Mouse (Mus musculus) heart, postnatal 0 days (tissue): Measurements from ENCODE around the gene Ell. TPM values are rescaled to one million over a fixed set of nuclear protein-coding genes. Genes with fewer than 3 reads are reported as not detected.

ENCODE experiments used
- ATAC-seq: fragments of 200-750 bp; cut with Nextera tagmentation; 2 replicates; pipeline ENCODE4 v1.8.0; 2017; ENCODE audit warnings: low read depth, moderate number of reproducible peaks, moderate library complexity; ENCODE audit not compliant: insufficient read depth
- DNase-seq: peaks from one replicate; pipeline ENCODE4 v3.0.0-alpha.2; 2016; ENCODE audit warnings: low spot score
- H3K27ac ChIP-seq: fragments of 300-500 bp; sonication (generic); 2 replicates; pipeline ENCODE4 v1.5.1; 2014; ENCODE audit warnings: low read depth, mild to moderate bottlenecking
- H3K27me3 ChIP-seq: fragments of 300-500 bp; sonication (generic); 2 replicates; pipeline ENCODE4 v1.6.1; 2014; ENCODE audit warnings: low read length, mixed read lengths; ENCODE audit not compliant: control insufficient read depth, insufficient read depth
- H3K36me3 ChIP-seq: fragments of 300-500 bp; sonication (generic); replicated peaks from 2 replicates; pipeline ENCODE4 v1.6.1; 2014; ENCODE audit warnings: low read length, mixed read lengths; ENCODE audit not compliant: control insufficient read depth, insufficient read depth
- H3K4me1 ChIP-seq: fragments of 300-500 bp; sonication (generic); 2 replicates; pipeline ENCODE4 v1.6.1; 2014; ENCODE audit warnings: antibody characterized with exemption; ENCODE audit not compliant: control insufficient read depth, insufficient read depth
- H3K4me2 ChIP-seq: fragments of 300-500 bp; sonication (generic); 2 replicates; pipeline ENCODE4 v1.6.1; 2014; ENCODE audit warnings: low read depth, mild to moderate bottlenecking, low read length, moderate library complexity
- H3K4me3 ChIP-seq: fragments of 300-500 bp; sonication (generic); 2 replicates; pipeline ENCODE4 v1.5.1; 2014; ENCODE audit warnings: low read depth, low read length
- H3K9ac ChIP-seq: fragments of 300-500 bp; sonication (generic); replicated peaks from 2 replicates; pipeline ENCODE4 v1.6.1; 2014; ENCODE audit warnings: low read depth, low read length, mixed read lengths
- H3K9me3 ChIP-seq: fragments of 300-500 bp; sonication (generic); replicated peaks from 2 replicates; pipeline ENCODE4 v1.6.1; 2016; ENCODE audit warnings: low read length; ENCODE audit not compliant: control insufficient read depth
- CTCF ChIP-seq: IDR thresholded peaks from 2 replicates; pipeline ENCODE4 v1.5.1; 2016; ENCODE audit warnings: antibody characterized with exemption, control low read depth, low read depth
- EP300 ChIP-seq: IDR thresholded peaks from 2 replicates; pipeline ENCODE4 v1.6.1; 2016; ENCODE audit warnings: antibody characterized with exemption, low read depth
- WGBS: fragments of 180-500 bp; shearing (Covaris S2); extraction: QIAGEN DNeasy Blood & Tissue Kit; methylation state at CpG from one replicate; pipeline ENCODE4 v1.1.7; 2014; 5-methylcytosine and 5-hydroxymethylcytosine counted together
- polyA plus RNA-seq: library from polyadenylated mRNA; unstranded; fragments of >200 nt; fragmentation: Nextera tagmentation; extraction: Ambion mirVana; gene quantifications from 2 replicates; pipeline ENCODE4 v1.2.1, GENCODE M21; 2015
- total RNA-seq: library from RNA; depleted of rRNA; stranded (reverse); fragments of >200 nt; gene quantifications from 2 replicates; pipeline ENCODE4 v1.2.3, GENCODE M21; 2014; ENCODE audit warnings: low replicate concordance

The Ell gene
- total and polyA plus RNA-seq, 2 experiments from 2014 or later = 7.3 to 9.1 TPM

DNA sequence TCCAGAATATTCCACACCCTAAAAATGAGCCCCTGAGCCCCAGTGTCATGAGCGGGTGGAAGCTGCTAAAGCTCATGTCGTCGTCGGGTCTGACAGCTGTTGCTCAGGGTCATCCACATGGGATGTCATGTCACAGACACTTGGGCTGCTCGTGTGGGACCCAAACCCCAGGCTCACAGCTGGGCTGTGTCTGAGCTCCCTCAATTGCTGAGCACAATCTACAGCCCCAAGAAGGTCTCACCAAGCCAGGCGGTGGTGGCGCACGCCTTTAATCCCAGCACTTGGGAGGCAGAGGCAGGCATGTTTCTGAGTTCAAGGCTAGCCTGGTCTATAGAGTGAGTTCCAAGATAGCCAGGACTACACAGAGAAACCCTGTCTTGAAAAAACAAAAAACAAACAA, 76.0 kb downstream of the Ell start:
- Histone ChIP-seq H3K27ac (no peak overlapping the region), H3K36me3 (no peaks in the 10 kb centered on the region), H3K4me3 (no peak overlapping the region), H3K27me3 (no peaks in the 10 kb centered on the region), H3K4me2 (no peak overlapping the region), H3K9me3 (no peaks in the 10 kb centered on the region), H3K9ac (no peak overlapping the region), H3K4me1 (no peaks in the 10 kb centered on the region)
- DNase-seq (no peak), ATAC-seq (no peak)
- no peak for TF ChIP-seq CTCF
- no peak for TF ChIP-seq EP300
- whole genome bisulfite sequencing = 84% methylated on average over 8 of the region's 8 CpGs

DNA sequence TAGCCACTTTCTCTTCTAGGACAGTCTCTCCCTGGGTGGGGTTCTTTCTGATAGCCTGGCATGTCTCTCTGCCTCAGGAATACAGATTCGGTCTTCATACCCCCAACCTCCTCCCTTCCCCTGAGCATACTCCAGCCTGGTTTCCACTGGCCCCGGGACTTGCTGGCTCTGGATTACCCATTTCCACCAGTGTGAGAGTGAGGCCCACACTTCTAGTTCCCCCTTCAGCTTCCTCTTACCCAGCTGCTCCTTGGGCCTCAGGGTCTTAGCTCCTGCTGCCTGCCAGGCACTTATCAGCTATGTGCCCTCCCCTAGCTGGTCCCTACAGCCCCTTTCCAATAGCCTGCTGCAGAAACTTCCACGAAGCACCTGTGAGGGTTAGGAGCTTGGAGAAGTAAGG, 76.6 kb downstream of the Ell start, which contains the start of gene Lrrc25:
Gene Lrrc25, plus strand, starts transcription at position 262 of the 400 bp plus-strand sequence.
- 73% methylated on average over 3 of the region's 3 CpGs for WGBS
- TF ChIP-seq EP300 = no peak
- no peak for TF ChIP-seq CTCF
- DNase-seq (no peak), ATAC-seq (no peak)
- Histone ChIP-seq H3K9me3 (no peaks in the 10 kb centered on the region), H3K4me1 (no peaks in the 10 kb centered on the region), H3K4me3 (no peak within 1 kb of the TSS), H3K27me3 (no peaks in the 10 kb centered on the region), H3K4me2 (no peak within 1 kb of the TSS), H3K27ac (no peak within 1 kb of the TSS), H3K36me3 (no peaks in the 10 kb centered on the region), H3K9ac (no peak within 1 kb of the TSS)

- Histone ChIP-seq H3K36me3 (no peaks in the 10 kb centered on the region), H3K27ac (no peak overlapping the region), H3K4me1 (no peaks in the 10 kb centered on the region), H3K4me2 (no peak overlapping the region), H3K27me3 (0 out of 2 replicates have a peak, but pooled peaks cover 3% of the 10 kb centered on the region), H3K9ac (no peak overlapping the region), H3K9me3 (no peaks in the 10 kb centered on the region), H3K4me3 (no peak overlapping the region)
- no peak for ATAC-seq
- no peak for DNase-seq
- TF ChIP-seq EP300 (no peak), CTCF (no peak)
- WGBS = 47% methylated on average over 11 of the region's 11 CpGs
Measured at GRCm38 (mm10) chr8:70616645-70617044, 77.4 kb downstream of the Ell start.

- no peaks in the 10 kb centered on the region for H3K4me1 ChIP-seq
- 76% methylated on average over 11 of the region's 11 CpGs for WGBS
- no peak for ATAC-seq
- DNase-seq = no peak
- no peak for TF ChIP-seq EP300
- TF ChIP-seq CTCF = no peak
- H3K9me3 ChIP-seq = no peaks in the 10 kb centered on the region
- H3K36me3 ChIP-seq = no peaks in the 10 kb centered on the region
- H3K27me3 ChIP-seq = 0 out of 2 replicates have a peak, but pooled peaks cover 4% of the 10 kb centered on the region
- H3K27ac ChIP-seq = no peak overlapping the region
- H3K4me3 ChIP-seq = no peak overlapping the region
- H3K9ac ChIP-seq = no peak overlapping the region
- H3K4me2 ChIP-seq = no peak overlapping the region
Measured at GRCm38 (mm10) chr8:70617985-70618384, 78.7 kb downstream of the Ell start.

- ATAC-seq (peak; percentile 70), DNase-seq (no peak)
- H3K4me3 ChIP-seq = no peak overlapping the region
- no peak overlapping the region for H3K4me2 ChIP-seq
- H3K4me1 ChIP-seq = no peaks in the 10 kb centered on the region
- H3K36me3 ChIP-seq = no peaks in the 10 kb centered on the region
- no peak overlapping the region for H3K9ac ChIP-seq
- TF ChIP-seq EP300 (no peak), CTCF (no peak)
- H3K27me3 ChIP-seq = 0 out of 2 replicates have a peak, but pooled peaks cover 4% of the 10 kb centered on the region
- 38% methylated on average over 9 of the region's 9 CpGs for WGBS
- H3K27ac ChIP-seq = no peak overlapping the region
- H3K9me3 ChIP-seq = no peaks in the 10 kb centered on the region
Measured at GRCm38 (mm10) chr8:70618888-70619334, 79.7 kb downstream of the Ell start.

- no peak for TF ChIP-seq CTCF
- TF ChIP-seq EP300 = no peak
- Histone ChIP-seq H3K27ac (no peak overlapping the region), H3K27me3 (0 out of 2 replicates have a peak, but pooled peaks cover 4% of the 10 kb centered on the region), H3K9ac (no peak overlapping the region), H3K4me2 (no peak overlapping the region), H3K4me1 (no peaks in the 10 kb centered on the region), H3K4me3 (no peak overlapping the region), H3K9me3 (no peaks in the 10 kb centered on the region), H3K36me3 (no peaks in the 10 kb centered on the region)
- 37% methylated on average over 3 of the region's 3 CpGs for WGBS
- ATAC-seq (no peak), DNase-seq (no peak)
Measured at GRCm38 (mm10) chr8:70622220-70622619, 83.0 kb downstream of the Ell start.
